Mouse (Mus musculus): ENCODE measurements at regions not wholly inside any gene's neighbourhood (a gene's known extent, or its start where the extent isn't known, plus 50 kb on each side); places are given as distances from the start of the nearest gene placed in this dataset.
A peak's percentile ranks its signal among the peaks of the same experiment; 100 is the strongest.

- no peaks in the 10 kb centered on the region for H3K27me3 ChIP-seq
- H3K4me1 ChIP-seq, result peaks cover 19% of the 10 kb centered on the region
- WGBS, result 77% methylated on average over 9 of the region's 9 CpGs
- no peak overlapping the region for H3K4me2 ChIP-seq (replicated peaks)
- H3K36me3 ChIP-seq, result no peaks in the 10 kb centered on the region
- no peak for ATAC-seq (ENCODE audit: insufficient number of reproducible peaks, insufficient read depth, low FRiP score, low TSS enrichment)
- H3K4me3 ChIP-seq, result no peak overlapping the region
- no peaks in the 10 kb centered on the region for H3K9me3 ChIP-seq
- H3K9ac ChIP-seq, result no peak overlapping the region
- H3K27ac ChIP-seq, result 0 out of 2 replicates have a peak overlapping the region, but pooled peaks have one; percentile 11
Measured at GRCm38 (mm10) chr13:51227836-51228235, 57.0 kb downstream of the Nxnl2 start.

GRCm38 (mm10) chr13:51228862-51229770 is 58.3 kb downstream of the Nxnl2 start:
- H3K9ac ChIP-seq, result no peak overlapping the region
- WGBS, result 46% methylated on average over 30 of the region's 30 CpGs
- no peaks in the 10 kb centered on the region for H3K9me3 ChIP-seq
- no peak overlapping the region for H3K4me2 ChIP-seq (replicated peaks)
- H3K4me3 ChIP-seq, result no peak overlapping the region
- ATAC-seq (ENCODE audit: insufficient number of reproducible peaks, insufficient read depth, low FRiP score, low TSS enrichment), result no peak
- H3K4me1 ChIP-seq, result peaks cover 19% of the 10 kb centered on the region
- no peaks in the 10 kb centered on the region for H3K27me3 ChIP-seq
- H3K36me3 ChIP-seq, result no peaks in the 10 kb centered on the region
- peak overlapping the region; percentile 50; the same call in 1 of the 2 replicates for H3K27ac ChIP-seq

GRCm38 (mm10) chr13:51229862-51230261 is 59.0 kb downstream of the Nxnl2 start:
- Histone ChIP-seq H3K4me3 (no peak overlapping the region), H3K27ac (no peak overlapping the region), H3K4me2 (replicated peaks) (no peak overlapping the region), H3K9me3 (no peaks in the 10 kb centered on the region), H3K9ac (no peak overlapping the region), H3K4me1 (peaks cover 19% of the 10 kb centered on the region), H3K27me3 (no peaks in the 10 kb centered on the region), H3K36me3 (no peaks in the 10 kb centered on the region)
- ATAC-seq (ENCODE audit: insufficient number of reproducible peaks, insufficient read depth, low FRiP score, low TSS enrichment), result no peak
- WGBS, result 88% methylated on average over 4 of the region's 4 CpGs

GRCm38 (mm10) chr13:51231586-51231985 is 60.8 kb downstream of the Nxnl2 start:
- Histone ChIP-seq H3K27ac (no peak overlapping the region), H3K4me3 (no peak overlapping the region), H3K36me3 (no peaks in the 10 kb centered on the region), H3K4me1 (peaks cover 19% of the 10 kb centered on the region), H3K9ac (no peak overlapping the region), H3K4me2 (replicated peaks) (no peak overlapping the region), H3K27me3 (no peaks in the 10 kb centered on the region), H3K9me3 (no peaks in the 10 kb centered on the region)
- ATAC-seq (ENCODE audit: insufficient number of reproducible peaks, insufficient read depth, low FRiP score, low TSS enrichment), result no peak
- WGBS, result 56% methylated on average over 4 of the region's 4 CpGs

- Histone ChIP-seq H3K9me3 (no peaks in the 10 kb centered on the region), H3K36me3 (no peaks in the 10 kb centered on the region), H3K9ac (no peak overlapping the region), H3K4me2 (replicated peaks) (no peak overlapping the region), H3K27ac (no peak overlapping the region), H3K27me3 (no peaks in the 10 kb centered on the region), H3K4me3 (no peak overlapping the region), H3K4me1 (0 out of 2 replicates have a peak, but pooled peaks cover 4% of the 10 kb centered on the region)
- WGBS, result 81% methylated on average over 3 of the region's 3 CpGs
- ATAC-seq (ENCODE audit: insufficient number of reproducible peaks, insufficient read depth, low FRiP score, low TSS enrichment), result no peak
Measured at GRCm38 (mm10) chr13:51247378-51247777, 76.6 kb downstream of the Nxnl2 start.

GRCm38 (mm10) chr13:51253371-51253770 is 82.5 kb downstream of the Nxnl2 start:
- Histone ChIP-seq H3K4me3 (no peak overlapping the region), H3K9ac (no peak overlapping the region), H3K4me2 (replicated peaks) (no peak overlapping the region), H3K36me3 (no peaks in the 10 kb centered on the region), H3K9me3 (no peaks in the 10 kb centered on the region), H3K27ac (no peak overlapping the region), H3K4me1 (peaks cover 10% of the 10 kb centered on the region), H3K27me3 (no peaks in the 10 kb centered on the region)
- no peak for ATAC-seq (ENCODE audit: insufficient number of reproducible peaks, insufficient read depth, low FRiP score, low TSS enrichment)
- 82% methylated on average over 1 of the region's 1 CpGs for WGBS

GRCm38 (mm10) chr13:51255688-51256087 is 84.9 kb downstream of the Nxnl2 start:
- WGBS, result 91% methylated on average over 5 of the region's 5 CpGs
- no peak overlapping the region for H3K4me2 ChIP-seq (replicated peaks)
- ATAC-seq (ENCODE audit: insufficient number of reproducible peaks, insufficient read depth, low FRiP score, low TSS enrichment), result no peak
- peaks cover 31% of the 10 kb centered on the region for H3K4me1 ChIP-seq
- no peaks in the 10 kb centered on the region for H3K9me3 ChIP-seq
- H3K9ac ChIP-seq, result no peak overlapping the region
- no peaks in the 10 kb centered on the region for H3K27me3 ChIP-seq
- peak overlapping the region; percentile 54; the same call in 1 of the 2 replicates for H3K27ac ChIP-seq
- H3K4me3 ChIP-seq, result no peak overlapping the region
- no peaks in the 10 kb centered on the region for H3K36me3 ChIP-seq

- Histone ChIP-seq H3K4me1 (peaks cover 50% of the 10 kb centered on the region), H3K27me3 (no peaks in the 10 kb centered on the region), H3K9me3 (no peaks in the 10 kb centered on the region), H3K4me3 (no peak overlapping the region), H3K9ac (no peak overlapping the region), H3K36me3 (no peaks in the 10 kb centered on the region), H3K27ac (peak overlapping the region; percentile 92), H3K4me2 (replicated peaks) (peak overlapping the region; percentile 10; the same call in 1 of the 2 replicates)
- 17% methylated on average over 13 of the region's 13 CpGs for WGBS
- peak; percentile 91 for ATAC-seq (ENCODE audit: insufficient number of reproducible peaks, insufficient read depth, low FRiP score, low TSS enrichment)
Measured at GRCm38 (mm10) chr13:51258752-51259721, 88.2 kb downstream of the Nxnl2 start.

GRCm38 (mm10) chr13:51261619-51262018 is 90.8 kb downstream of the Nxnl2 start:
- 43% methylated on average over 8 of the region's 8 CpGs for WGBS
- H3K27ac ChIP-seq, result peak overlapping the region; percentile 74
- H3K4me1 ChIP-seq, result peaks cover 50% of the 10 kb centered on the region
- no peaks in the 10 kb centered on the region for H3K27me3 ChIP-seq
- peak overlapping the region; percentile 29 for H3K4me2 ChIP-seq (replicated peaks)
- H3K36me3 ChIP-seq, result no peaks in the 10 kb centered on the region
- no peak overlapping the region for H3K9ac ChIP-seq
- H3K9me3 ChIP-seq, result no peaks in the 10 kb centered on the region
- no peak for ATAC-seq (ENCODE audit: insufficient number of reproducible peaks, insufficient read depth, low FRiP score, low TSS enrichment)
- H3K4me3 ChIP-seq, result no peak overlapping the region

GRCm38 (mm10) chr13:51272786-51273185 is 102.0 kb downstream of the Nxnl2 start:
- Histone ChIP-seq H3K4me1 (peaks cover 25% of the 10 kb centered on the region), H3K9ac (no peak overlapping the region), H3K27me3 (no peaks in the 10 kb centered on the region), H3K9me3 (no peaks in the 10 kb centered on the region), H3K4me2 (replicated peaks) (no peak overlapping the region), H3K36me3 (no peaks in the 10 kb centered on the region), H3K4me3 (no peak overlapping the region), H3K27ac (no peak overlapping the region)
- 76% methylated on average over 4 of the region's 4 CpGs for WGBS
- ATAC-seq (ENCODE audit: insufficient number of reproducible peaks, insufficient read depth, low FRiP score, low TSS enrichment), result no peak

GRCm38 (mm10) chr13:51274639-51275038 is 103.8 kb downstream of the Nxnl2 start:
- Histone ChIP-seq H3K9me3 (no peaks in the 10 kb centered on the region), H3K9ac (no peak overlapping the region), H3K4me3 (no peak overlapping the region), H3K36me3 (no peaks in the 10 kb centered on the region), H3K4me2 (replicated peaks) (no peak overlapping the region), H3K27ac (peak overlapping the region; percentile 43; the same call in 1 of the 2 replicates), H3K27me3 (no peaks in the 10 kb centered on the region), H3K4me1 (peaks cover 42% of the 10 kb centered on the region)
- 45% methylated on average over 5 of the region's 5 CpGs for WGBS
- ATAC-seq (ENCODE audit: insufficient number of reproducible peaks, insufficient read depth, low FRiP score, low TSS enrichment), result no peak

Data from embryonic facial prominence, embryonic 12.5 days (tissue).